Comparison of ENCODE assay signal across 8 mouse cellular contexts in the genomic region with DNA sequence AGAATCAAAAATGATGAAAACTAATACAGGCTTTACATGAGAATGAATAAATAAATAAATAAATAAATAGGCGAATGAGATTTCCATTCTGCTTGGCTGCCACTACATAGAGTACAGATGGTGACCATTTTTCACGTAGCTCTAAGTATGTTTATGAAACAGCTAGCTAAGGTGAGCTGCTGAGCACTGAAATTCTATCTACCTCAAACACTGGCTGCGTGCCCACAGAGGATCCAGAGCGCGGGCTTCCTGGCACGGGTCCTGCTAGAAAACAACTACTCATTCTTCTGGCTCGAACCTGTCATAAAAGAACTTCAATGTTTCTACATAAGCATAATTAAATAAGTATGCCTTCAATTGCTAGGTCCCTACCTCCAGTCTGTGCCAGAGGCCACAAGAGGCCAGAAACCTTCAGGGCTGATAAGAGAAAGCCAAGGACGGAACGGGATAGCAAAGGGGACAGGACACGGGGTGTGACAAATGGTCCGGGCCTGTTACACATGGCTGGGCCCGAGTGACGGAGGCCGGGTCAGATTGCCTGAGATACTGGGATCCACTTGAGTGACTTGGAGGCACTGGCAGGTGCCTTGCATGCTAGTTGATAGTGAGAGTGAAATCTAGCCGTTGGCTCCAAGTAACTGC. TPM values are rescaled to one million over a fixed set of nuclear protein-coding genes. Genes with fewer than 3 reads are reported as not detected.
A peak's percentile ranks its signal among the peaks of the same experiment; 100 is the strongest.
DNase-seq lines count a peak whose midpoint lies in the region; ATAC-seq and TF ChIP-seq lines count a peak whose summit lies in the region.

No protein-coding gene starts in this region.

- H3K27ac ChIP-seq in midbrain, postnatal 0 days (ENCODE audit: low read depth, low read length), result no peak overlapping the region
- no peak overlapping the region for H3K27ac ChIP-seq in midbrain, embryonic 15.5 days
- 0 out of 2 replicates have a peak overlapping the region, but pooled peaks have one; percentile 26 for H3K27ac ChIP-seq in stomach, embryonic 15.5 days
- no peak overlapping the region for H3K27ac ChIP-seq in midbrain, embryonic 14.5 days (replicated peaks; ENCODE audit: low read depth, low read length)

- no peak overlapping the region for H3K4me3 ChIP-seq in midbrain, postnatal 0 days (ENCODE audit: low read depth, low read length)
- H3K4me3 ChIP-seq in midbrain, embryonic 15.5 days, result no peak overlapping the region
- no peak overlapping the region for H3K4me3 ChIP-seq in stomach, embryonic 15.5 days (replicated peaks)
- H3K4me3 ChIP-seq in midbrain, embryonic 14.5 days (replicated peaks; ENCODE audit: low read depth, low read length), result no peak overlapping the region

- peak; percentile 47 for DNase-seq in midbrain, postnatal 0 days (ENCODE audit: low spot score)
- peak; percentile 79 to 87 for DNase-seq in cerebellum, postnatal 25 days
- peak; percentile 46 for DNase-seq in kidney, adult 9 months
- DNase-seq in left cerebral cortex, adult 18-20 months (ENCODE audit: low spot score in 2 of 2), result no peak
- DNase-seq in midbrain, embryonic 14.5 days, result no peak
- DNase-seq in spleen, adult 18-20 months, result no peak

- 75% methylated on average over 15 of the region's 15 CpGs for WGBS in midbrain, postnatal 0 days
- 71% methylated on average over 15 of the region's 15 CpGs for WGBS in midbrain, embryonic 15.5 days
- 42% methylated on average over 15 of the region's 15 CpGs for WGBS in stomach, embryonic 15.5 days
- 66% methylated on average over 15 of the region's 15 CpGs for WGBS in midbrain, embryonic 14.5 days

- no peak for ATAC-seq in midbrain, postnatal 0 days (ENCODE audit: low FRiP score)
- ATAC-seq in midbrain, embryonic 15.5 days (replicated peaks), result no peak
- ATAC-seq in stomach, embryonic 15.5 days (ENCODE audit: insufficient read depth, low FRiP score, low read depth), result peak; percentile 49; the same call in 1 of the 2 replicates
- no peak for ATAC-seq in midbrain, embryonic 14.5 days (ENCODE audit: low FRiP score, low TSS enrichment)

- no peaks in the 10 kb centered on the region for H3K36me3 ChIP-seq in midbrain, postnatal 0 days (ENCODE audit: insufficient read depth, low read length)
- no peaks in the 10 kb centered on the region for H3K36me3 ChIP-seq in midbrain, embryonic 15.5 days (replicated peaks)
- no peaks in the 10 kb centered on the region for H3K36me3 ChIP-seq in stomach, embryonic 15.5 days
- H3K36me3 ChIP-seq in midbrain, embryonic 14.5 days (ENCODE audit: control insufficient read depth, insufficient read depth, low read length), result no peaks in the 10 kb centered on the region

- no peaks in the 10 kb centered on the region for H3K27me3 ChIP-seq in midbrain, postnatal 0 days (ENCODE audit: insufficient read depth, low read length)
- H3K27me3 ChIP-seq in midbrain, embryonic 15.5 days (replicated peaks), result no peaks in the 10 kb centered on the region
- H3K27me3 ChIP-seq in stomach, embryonic 15.5 days (replicated peaks), result no peaks in the 10 kb centered on the region
- no peaks in the 10 kb centered on the region for H3K27me3 ChIP-seq in midbrain, embryonic 14.5 days (ENCODE audit: control insufficient read depth, insufficient read depth, low read length)

- no peaks in the 10 kb centered on the region for H3K9me3 ChIP-seq in midbrain, postnatal 0 days (ENCODE audit: low read length)
- H3K9me3 ChIP-seq in midbrain, embryonic 15.5 days, result no peaks in the 10 kb centered on the region
- no peaks in the 10 kb centered on the region for H3K9me3 ChIP-seq in stomach, embryonic 15.5 days
- H3K9me3 ChIP-seq in midbrain, embryonic 14.5 days (ENCODE audit: control insufficient read depth, low read length), result no peaks in the 10 kb centered on the region

- H3K4me2 ChIP-seq in midbrain, postnatal 0 days (ENCODE audit: low read depth, low read length, poor library complexity, severe bottlenecking), result no peak overlapping the region
- no peak overlapping the region for H3K4me2 ChIP-seq in midbrain, embryonic 15.5 days
- H3K4me2 ChIP-seq in stomach, embryonic 15.5 days, result no peak overlapping the region
- H3K4me2 ChIP-seq in midbrain, embryonic 14.5 days (ENCODE audit: low read length), result no peak overlapping the region

- H3K9ac ChIP-seq in midbrain, postnatal 0 days (replicated peaks; ENCODE audit: low read length, poor library complexity, severe bottlenecking), result no peak overlapping the region
- H3K9ac ChIP-seq in midbrain, embryonic 15.5 days, result no peak overlapping the region
- H3K9ac ChIP-seq in stomach, embryonic 15.5 days, result no peak overlapping the region
- no peak overlapping the region for H3K9ac ChIP-seq in midbrain, embryonic 14.5 days (replicated peaks; ENCODE audit: low read length)

- TF ChIP-seq CTCF in midbrain, postnatal 0 days (IDR thresholded peaks at IDR 0.05), result no peak

- H3K4me1 ChIP-seq in midbrain, postnatal 0 days (ENCODE audit: insufficient read depth, low read length), result no peaks in the 10 kb centered on the region
- H3K4me1 ChIP-seq in midbrain, embryonic 15.5 days, result peaks cover 7% of the 10 kb centered on the region
- H3K4me1 ChIP-seq in stomach, embryonic 15.5 days, result peaks cover 11% of the 10 kb centered on the region
- H3K4me1 ChIP-seq in midbrain, embryonic 14.5 days (ENCODE audit: control insufficient read depth, insufficient read depth, low read length), result peaks cover 4% of the 10 kb centered on the region; the same call in 1 of the 2 replicates

RNA-seq across cellular contexts. Expression of a gene that starts 37.7 kb away (rescaled TPM):
- 6.2 and 8.0 TPM in 2 replicates for total RNA-seq in midbrain, postnatal 0 days (2014; rRNA removed)
- polyA plus RNA-seq in midbrain, postnatal 0 days (2015; fragmentation: Nextera tagmentation; extraction: Ambion mirVana), result 4.7 and 5.2 TPM in 2 replicates
- 8.9 and 9.7 TPM in 2 replicates for polyA plus RNA-seq in midbrain, embryonic 15.5 days (2015; fragmentation: Nextera tagmentation; extraction: Ambion mirVana)
- 32.1 TPM in 2 replicates for polyA plus RNA-seq in stomach, embryonic 15.5 days (2015; fragmentation: Nextera tagmentation; extraction: Ambion mirVana)
- 10 to 100 TPM; 10.2 to 12.3 TPM for total RNA-seq in left cerebral cortex, adult 18-20 months (2021)
- 9.1 and 10.0 TPM in 2 replicates for polyA plus RNA-seq in midbrain, embryonic 14.5 days (2014; fragmentation: Nextera tagmentation; extraction: Ambion mirVana)

Comparison
In these comparisons a context has a peak if more than half of its experiments do, and no peak if none do; other contexts are left out.
1. DNase-seq: peak in midbrain, postnatal 0 days (single experiment), cerebellum, postnatal 25 days (2 of 2) and kidney, adult 9 months (single experiment); none in left cerebral cortex, adult 18-20 months (0 of 2), midbrain, embryonic 14.5 days (single experiment) and spleen, adult 18-20 months (0 of 2).